Mouse (Mus musculus) lung, postnatal 0 days (tissue): ENCODE data around the gene Apba3. TPM values are rescaled to one million over a fixed set of nuclear protein-coding genes. Genes with fewer than 3 reads are reported as not detected.
"Not testable (repeated sequence)": the region's sequence is repeated elsewhere in the genome, so short reads cannot be mapped to it uniquely, and the experiment has no call there.

ENCODE experiments used
- ATAC-seq: fragments of 200-750 bp; cut with Nextera tagmentation; 2 replicates; pipeline ENCODE4 v1.8.0; 2017; ENCODE audit warnings: moderate library complexity
- DNase-seq: peaks from one replicate; pipeline ENCODE4 v3.0.0-alpha.2; 2016; ENCODE audit warnings: low spot score
- H3K27ac ChIP-seq: fragments of 300-500 bp; sonication (generic); 2 replicates; pipeline ENCODE4 v1.5.1; 2014; ENCODE audit warnings: antibody characterized with exemption, mild to moderate bottlenecking, low read length, mixed read lengths
- H3K27me3 ChIP-seq: fragments of 300-500 bp; sonication (generic); replicated peaks from 2 replicates; pipeline ENCODE4 v1.6.1; 2014; ENCODE audit warnings: low read length, mixed read lengths; ENCODE audit not compliant: insufficient read depth
- H3K36me3 ChIP-seq: fragments of 300-500 bp; sonication (generic); 2 replicates; pipeline ENCODE4 v1.6.1; 2014; ENCODE audit warnings: low read length, mixed read lengths; ENCODE audit not compliant: insufficient read depth
- H3K4me1 ChIP-seq: fragments of 300-500 bp; sonication (generic); 2 replicates; pipeline ENCODE4 v1.6.1; 2014; ENCODE audit warnings: antibody characterized with exemption, low read depth, low read length, mixed read lengths; ENCODE audit not compliant: insufficient read depth
- H3K4me2 ChIP-seq: fragments of 300-500 bp; sonication (generic); replicated peaks from 2 replicates; pipeline ENCODE4 v1.6.1; 2014; ENCODE audit warnings: low read depth, mild to moderate bottlenecking, low read length, moderate library complexity, mixed read lengths
- H3K4me3 ChIP-seq: fragments of 300-500 bp; sonication (generic); 2 replicates; pipeline ENCODE4 v1.5.1; 2014; ENCODE audit warnings: low read depth, low read length
- H3K9ac ChIP-seq: fragments of 300-500 bp; sonication (generic); replicated peaks from 2 replicates; pipeline ENCODE4 v1.6.1; 2014; ENCODE audit warnings: low read depth, mild to moderate bottlenecking
- H3K9me3 ChIP-seq: fragments of 300-500 bp; sonication (generic); 2 replicates; pipeline ENCODE4 v1.6.1; 2016; ENCODE audit warnings: low read length, mixed read lengths
- CTCF ChIP-seq: IDR thresholded peaks from 2 replicates; pipeline ENCODE4 v1.5.1; 2016; ENCODE audit warnings: antibody characterized with exemption, mild to moderate bottlenecking
- EP300 ChIP-seq: IDR thresholded peaks from 2 replicates; pipeline ENCODE4 v1.6.1; 2016; ENCODE audit warnings: antibody characterized with exemption, mild to moderate bottlenecking, control low read depth
- WGBS: fragments of 180-500 bp; shearing (Covaris S2); extraction: QIAGEN DNeasy Blood & Tissue Kit; methylation state at CpG from one replicate; pipeline ENCODE4 v1.1.7; 2014; 5-methylcytosine and 5-hydroxymethylcytosine counted together
- polyA plus RNA-seq: library from polyadenylated mRNA; unstranded; fragments of >200 nt; fragmentation: Nextera tagmentation; extraction: Ambion mirVana; gene quantifications from 2 replicates; pipeline ENCODE4 v1.2.1, GENCODE M21; 2015

The Apba3 gene
- polyA plus RNA-seq: 47.9 and 49.4 TPM in 2 replicates

- H3K4me2 ChIP-seq: peak within 1 kb of the TSS; percentile 63
- no peaks in the 10 kb centered on the region for H3K27me3 ChIP-seq
- DNase-seq (peak; percentile 98), ATAC-seq (peak; percentile 97)
- peak within 1 kb of the TSS; percentile 79 for H3K4me3 ChIP-seq
- H3K9me3 ChIP-seq: no peaks in the 10 kb centered on the region
- peaks cover 13% of the 10 kb centered on the region for H3K36me3 ChIP-seq
- peak within 1 kb of the TSS; percentile 81 for H3K9ac ChIP-seq
- H3K27ac ChIP-seq: peak within 1 kb of the TSS; percentile 87
- under 1% methylated on average over 48 of the region's 48 CpGs for WGBS
- peaks cover 9% of the 10 kb centered on the region; the same call in 1 of the 2 replicates for H3K4me1 ChIP-seq
- TF ChIP-seq CTCF (no peak), EP300 (no peak)
Observed at GRCm38 (mm10) chr10:81266211-81267105, at the start of gene Apba3, which contains the start of gene Mrpl54. Apba3 (plus strand) TSS chr10:81266960. Mrpl54 (minus strand) TSS chr10:81266934.

GRCm38 (mm10) chr10:81217267-81217666 lies 49.5 kb upstream of the Apba3 start:
- not testable (repeated sequence) for H3K36me3 ChIP-seq, H3K4me3 ChIP-seq, H3K27ac ChIP-seq, H3K4me2 ChIP-seq, H3K9me3 ChIP-seq, ATAC-seq, H3K27me3 ChIP-seq, H3K9ac ChIP-seq, H3K4me1 ChIP-seq
- peak; percentile 23 for DNase-seq
- peak; percentile 71 for TF ChIP-seq CTCF
- WGBS: 3% methylated on average over 1 of the region's 1 CpGs

- peak; percentile 79 for ATAC-seq
- no peaks in the 10 kb centered on the region for H3K36me3 ChIP-seq
- no peaks in the 10 kb centered on the region for H3K27me3 ChIP-seq
- peak; percentile 63 for DNase-seq
- H3K4me2 ChIP-seq: no peak overlapping the region
- no peaks in the 10 kb centered on the region for H3K4me1 ChIP-seq
- no peak for TF ChIP-seq EP300
- TF ChIP-seq CTCF: peak; percentile 88
- no peak overlapping the region for H3K9ac ChIP-seq
- H3K9me3 ChIP-seq: no peaks in the 10 kb centered on the region
- H3K4me3 ChIP-seq: no peak overlapping the region
- no peak overlapping the region for H3K27ac ChIP-seq
- 25% methylated on average over 7 of the region's 7 CpGs for WGBS
Observed at GRCm38 (mm10) chr10:81217964-81218363, 48.8 kb upstream of the Apba3 start.

GRCm38 (mm10) chr10:81221402-81222015 lies 45.3 kb upstream of the Apba3 start:
- Histone ChIP-seq H3K9me3 (no peaks in the 10 kb centered on the region), H3K27ac (no peak overlapping the region), H3K4me2 (no peak overlapping the region), H3K4me3 (no peak overlapping the region), H3K4me1 (no peaks in the 10 kb centered on the region), H3K9ac (no peak overlapping the region), H3K36me3 (no peaks in the 10 kb centered on the region), H3K27me3 (no peaks in the 10 kb centered on the region)
- 87% methylated on average over 5 of the region's 5 CpGs for WGBS
- DNase-seq (no peak), ATAC-seq (no peak)
- TF ChIP-seq CTCF (no peak), EP300 (no peak)

GRCm38 (mm10) chr10:81223731-81224130 lies 43.0 kb upstream of the Apba3 start:
- H3K9me3 ChIP-seq, H3K4me3 ChIP-seq, H3K36me3 ChIP-seq, DNase-seq, H3K27ac ChIP-seq, H3K9ac ChIP-seq, H3K27me3 ChIP-seq, H3K4me1 ChIP-seq, H3K4me2 ChIP-seq, ATAC-seq: not testable (repeated sequence)
- WGBS: 41% methylated on average over 2 of the region's 2 CpGs

- ATAC-seq (no peak), DNase-seq (no peak)
- TF ChIP-seq EP300 (no peak), CTCF (no peak)
- Histone ChIP-seq H3K27ac (no peak overlapping the region), H3K9me3 (no peaks in the 10 kb centered on the region), H3K4me2 (no peak overlapping the region), H3K4me3 (no peak overlapping the region), H3K27me3 (peaks cover 24% of the 10 kb centered on the region), H3K9ac (no peak overlapping the region), H3K4me1 (no peaks in the 10 kb centered on the region; the same call in 1 of the 2 replicates), H3K36me3 (no peaks in the 10 kb centered on the region)
- WGBS: 13% methylated on average over 20 of the region's 20 CpGs
Observed at GRCm38 (mm10) chr10:81229735-81230437, 36.9 kb upstream of the Apba3 start.
